In the genomic region with DNA sequence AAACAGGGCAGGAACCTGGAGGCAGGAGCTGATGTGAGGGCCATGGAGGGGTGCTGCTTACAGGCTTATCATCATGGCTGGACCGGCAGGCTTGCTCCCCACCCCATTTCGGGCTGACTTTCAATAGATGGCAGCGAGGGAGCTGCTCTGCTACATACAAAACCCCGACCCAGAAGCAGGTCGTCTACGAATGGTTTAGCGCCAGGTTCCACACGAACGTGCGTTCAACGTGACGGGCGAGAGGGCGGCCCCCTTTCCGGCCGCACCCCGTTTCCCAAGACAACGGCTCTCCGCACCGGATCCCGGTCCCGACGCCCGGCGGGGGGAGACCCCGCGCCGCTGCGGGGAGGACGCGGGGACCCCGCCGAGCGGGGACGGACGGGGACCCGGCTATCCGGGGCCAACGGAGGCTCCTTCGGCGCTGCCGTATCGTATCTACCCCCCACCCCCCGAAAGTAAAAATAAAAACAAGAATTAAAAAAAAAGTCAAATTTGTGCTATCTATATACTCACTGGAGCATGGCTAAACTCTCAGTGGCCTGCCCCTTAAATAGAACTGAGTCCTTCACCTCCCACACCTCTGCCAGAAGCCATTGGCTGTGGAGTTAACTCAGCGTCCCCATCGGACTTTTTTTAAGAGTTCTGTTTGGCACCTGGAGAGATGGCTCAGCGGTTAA, we compare ENCODE assay signal across 8 mouse cellular contexts. TPM values are rescaled to one million over a fixed set of nuclear protein-coding genes. Genes with fewer than 3 reads are reported as not detected.
DNase-seq lines count a peak whose midpoint lies in the region; ATAC-seq and TF ChIP-seq lines count a peak whose summit lies in the region.

No protein-coding gene starts in this region.

- peaks cover 21% of the 10 kb centered on the region for H3K27me3 ChIP-seq in limb, embryonic 12.5 days
- H3K27me3 ChIP-seq in neural tube, embryonic 14.5 days (ENCODE audit: control insufficient read depth, insufficient read depth, low read length) = peaks cover 4% of the 10 kb centered on the region; the same call in 1 of the 2 replicates

- TF ChIP-seq CTCF in gastrocnemius, adult 2 months (IDR thresholded peaks at IDR 0.05) = no peak

- H3K4me3 ChIP-seq in gastrocnemius, adult 2 months = peak overlapping the region; percentile 70
- H3K4me3 ChIP-seq in limb, embryonic 12.5 days (replicated peaks) = peak overlapping the region; percentile 48
- H3K4me3 ChIP-seq in neural tube, embryonic 14.5 days (ENCODE audit: low read depth, low read length) = peak overlapping the region; percentile 39

- peak overlapping the region; percentile 60 for H3K9ac ChIP-seq in limb, embryonic 12.5 days (replicated peaks)
- H3K9ac ChIP-seq in neural tube, embryonic 14.5 days (replicated peaks; ENCODE audit: low read depth, low read length) = 0 out of 2 replicates have a peak overlapping the region, but pooled peaks have one; percentile 34

- 1% methylated on average over 47 of the region's 47 CpGs for WGBS in limb, embryonic 12.5 days
- WGBS in neural tube, embryonic 14.5 days = 3% methylated on average over 47 of the region's 47 CpGs

- no peaks in the 10 kb centered on the region for H3K9me3 ChIP-seq in limb, embryonic 12.5 days
- H3K9me3 ChIP-seq in neural tube, embryonic 14.5 days (ENCODE audit: control insufficient read depth, low read length) = no peaks in the 10 kb centered on the region

- intact Hi-C loops in gastrocnemius, adult 2 months (cut with DNase I) = no loop called here
- intact Hi-C loops in gastrocnemius, postnatal 36 days (cut with DNase I) = no loop called here

- peak; percentile 53; the same call in 1 of the 2 replicates for ATAC-seq in erythroblast, adult 5-6 weeks (replicated peaks; ENCODE audit: low FRiP score, poor library complexity, severe bottlenecking)
- no peak for ATAC-seq in limb, embryonic 12.5 days (ENCODE audit: insufficient number of reproducible peaks, insufficient read depth, low FRiP score, low TSS enrichment, low read depth)
- ATAC-seq in neural tube, embryonic 14.5 days (ENCODE audit: low read depth) = peak; percentile 69; the same call in 1 of the 2 replicates

- no peak overlapping the region; the same call in 1 of the 2 replicates for H3K27ac ChIP-seq in gastrocnemius, adult 2 months
- H3K27ac ChIP-seq in limb, embryonic 12.5 days = no peak overlapping the region
- H3K27ac ChIP-seq in neural tube, embryonic 14.5 days (ENCODE audit: low read depth, low read length) = no peak overlapping the region

- no peaks in the 10 kb centered on the region for H3K4me1 ChIP-seq in limb, embryonic 12.5 days (replicated peaks)
- no peaks in the 10 kb centered on the region for H3K4me1 ChIP-seq in neural tube, embryonic 14.5 days (ENCODE audit: control insufficient read depth, insufficient read depth, low read length)

- peak overlapping the region; percentile 76 for H3K4me2 ChIP-seq in limb, embryonic 12.5 days
- H3K4me2 ChIP-seq in neural tube, embryonic 14.5 days (ENCODE audit: low read depth, low read length) = peak overlapping the region; percentile 61

- no peaks in the 10 kb centered on the region for H3K36me3 ChIP-seq in limb, embryonic 12.5 days
- H3K36me3 ChIP-seq in neural tube, embryonic 14.5 days (ENCODE audit: control insufficient read depth, insufficient read depth, low read length) = no peaks in the 10 kb centered on the region

- DNase-seq in gastrocnemius, adult 2 months = no peak
- no peak for DNase-seq in gastrocnemius, postnatal 36 days
- peak; percentile 32 for DNase-seq in CD4-positive, CD25-positive, alpha-beta regulatory T cell, adult 2 months (ENCODE audit: low read depth, low spot score)
- no peak for DNase-seq in urinary bladder, postnatal 25 days (ENCODE audit: low spot score)
- no peak for DNase-seq in frontal cortex, adult 2 months (ENCODE audit: extremely low spot score in 1 of 2, low spot score in 1 of 2)

RNA-seq across cellular contexts. Expression of a gene that starts 9.5 kb away (rescaled TPM):
- 1 to 10 TPM; 4.1 to 5.8 TPM for total RNA-seq in gastrocnemius, adult 2 months (2021)
- total RNA-seq in gastrocnemius, postnatal 36 days (2021) = 1 to 10 TPM; 2.6 to 4.5 TPM
- total RNA-seq in erythroblast, adult 5-6 weeks (2015; ENCODE audit: low replicate concordance) = 4.6 and 9.2 TPM in 2 replicates
- 11.1 and 11.6 TPM in 2 replicates for total RNA-seq in erythroblast, adult 5-6 weeks (2017; ENCODE audit: low replicate concordance)
- 42.3 and 43.9 TPM in 2 replicates for polyA plus RNA-seq in limb, embryonic 12.5 days (2016; fragmentation: Nextera tagmentation; extraction: Ambion mirVana)
- polyA plus RNA-seq in neural tube, embryonic 14.5 days (2014; fragmentation: Nextera tagmentation; extraction: Ambion mirVana) = 29.2 and 34.8 TPM in 2 replicates
- 37.4 and 42.1 TPM in 2 replicates for polyA plus RNA-seq in frontal cortex, adult 2 months (2012; rRNA removed)

RNA-seq across cellular contexts. Expression of a gene that starts 32.1 kb away (rescaled TPM):
- total RNA-seq in gastrocnemius, adult 2 months (2021) = 10 to 100 TPM; 33.2 to 40.4 TPM
- total RNA-seq in gastrocnemius, postnatal 36 days (2021) = 10 to 100 TPM; 28.7 to 34.9 TPM
- total RNA-seq in erythroblast, adult 5-6 weeks (2015; ENCODE audit: low replicate concordance) = 44.7 and 70.1 TPM in 2 replicates
- total RNA-seq in erythroblast, adult 5-6 weeks (2017; ENCODE audit: low replicate concordance) = 49.7 and 61.5 TPM in 2 replicates
- 63.5 and 64.4 TPM in 2 replicates for polyA plus RNA-seq in limb, embryonic 12.5 days (2016; fragmentation: Nextera tagmentation; extraction: Ambion mirVana)
- polyA plus RNA-seq in neural tube, embryonic 14.5 days (2014; fragmentation: Nextera tagmentation; extraction: Ambion mirVana) = 74.0 and 77.1 TPM in 2 replicates
- 64.0 and 68.9 TPM in 2 replicates for polyA plus RNA-seq in frontal cortex, adult 2 months (2012; rRNA removed)

RNA-seq across cellular contexts. Expression of a gene that starts 53.4 kb away (rescaled TPM):
- 100 to 1,000 TPM; 147 to 151 TPM for total RNA-seq in gastrocnemius, adult 2 months (2021)
- total RNA-seq in gastrocnemius, postnatal 36 days (2021) = 100 to 1,000 TPM; 108 to 112 TPM
- 84.0 and 95.1 TPM in 2 replicates for total RNA-seq in erythroblast, adult 5-6 weeks (2015; ENCODE audit: low replicate concordance)
- 132 and 152 TPM in 2 replicates for total RNA-seq in erythroblast, adult 5-6 weeks (2017; ENCODE audit: low replicate concordance)
- polyA plus RNA-seq in limb, embryonic 12.5 days (2016; fragmentation: Nextera tagmentation; extraction: Ambion mirVana) = 33.8 and 35.5 TPM in 2 replicates
- polyA plus RNA-seq in neural tube, embryonic 14.5 days (2014; fragmentation: Nextera tagmentation; extraction: Ambion mirVana) = 188 and 226 TPM in 2 replicates
- 261 and 283 TPM in 2 replicates for polyA plus RNA-seq in frontal cortex, adult 2 months (2012; rRNA removed)

RNA-seq across cellular contexts. Expression of a gene that starts 55.1 kb away (rescaled TPM):
- total RNA-seq in gastrocnemius, adult 2 months (2021) = 10 to 100 TPM; 14.1 to 22.4 TPM
- 10 to 100 TPM; 17.6 to 18.9 TPM for total RNA-seq in gastrocnemius, postnatal 36 days (2021)
- 74.2 and 79.4 TPM in 2 replicates for total RNA-seq in erythroblast, adult 5-6 weeks (2015; ENCODE audit: low replicate concordance)
- total RNA-seq in erythroblast, adult 5-6 weeks (2017; ENCODE audit: low replicate concordance) = 9.5 and 26.7 TPM in 2 replicates
- 119 and 133 TPM in 2 replicates for polyA plus RNA-seq in limb, embryonic 12.5 days (2016; fragmentation: Nextera tagmentation; extraction: Ambion mirVana)
- polyA plus RNA-seq in neural tube, embryonic 14.5 days (2014; fragmentation: Nextera tagmentation; extraction: Ambion mirVana) = 47.7 and 48.2 TPM in 2 replicates
- 17.5 and 18.4 TPM in 2 replicates for polyA plus RNA-seq in frontal cortex, adult 2 months (2012; rRNA removed)
